Mouse (Mus musculus) left cerebral cortex, adult 11 months (tissue): ENCODE results near the gene Trim13.
"Not testable (repeated sequence)": the region's sequence is repeated elsewhere in the genome, so short reads cannot be mapped to it uniquely, and the experiment has no call there.

Source experiments
- DNase-seq: peaks from one replicate; pipeline ENCODE4 v3.0.0; 2022; ENCODE audit warnings: low spot score

The Trim13 gene

GRCm38 (mm10) chr14:61597968-61598367, at the start of gene Trim13:
Gene Trim13 (plus strand): TSS chr14:61598247.
- no peak for DNase-seq

GRCm38 (mm10) chr14:61548614-61549013, 49.4 kb upstream of the Trim13 start:
- no peak for DNase-seq

GRCm38 (mm10) chr14:61555931-61556288, 42.1 kb upstream of the Trim13 start:
- no peak for DNase-seq

- peak; percentile 96 for DNase-seq
Measured at GRCm38 (mm10) chr14:61556289-61557147, 41.5 kb upstream of the Trim13 start, which contains the start of gene Spryd7. Gene Spryd7 (minus strand): TSS chr14:61556886.

- DNase-seq: no peak
Measured at GRCm38 (mm10) chr14:61558901-61559300, 39.1 kb upstream of the Trim13 start.

- DNase-seq: no peak
Measured at GRCm38 (mm10) chr14:61559856-61560255, 38.2 kb upstream of the Trim13 start.

- DNase-seq: not testable (repeated sequence)
Measured at GRCm38 (mm10) chr14:61566211-61566610, 31.8 kb upstream of the Trim13 start.

- DNase-seq: no peak
Measured at GRCm38 (mm10) chr14:61569344-61569743, 28.7 kb upstream of the Trim13 start.

- peak; percentile 76 for DNase-seq
Measured at GRCm38 (mm10) chr14:61571366-61571765, 26.7 kb upstream of the Trim13 start.

- DNase-seq: no peak
Measured at GRCm38 (mm10) chr14:61572131-61572530, 25.9 kb upstream of the Trim13 start.

GRCm38 (mm10) chr14:61575066-61575465, 23.0 kb upstream of the Trim13 start:
- DNase-seq: no peak

- DNase-seq: no peak
Measured at GRCm38 (mm10) chr14:61575941-61576340, 22.1 kb upstream of the Trim13 start.

- no peak for DNase-seq
Measured at GRCm38 (mm10) chr14:61589288-61590065, 8.6 kb upstream of the Trim13 start.

- DNase-seq: no peak
Measured at GRCm38 (mm10) chr14:61596719-61597426, 1.2 kb upstream of the Trim13 start.

GRCm38 (mm10) chr14:61599057-61599806, 1.2 kb downstream of the Trim13 start:
- peak; percentile 81 for DNase-seq

GRCm38 (mm10) chr14:61601348-61601747, 3.3 kb downstream of the Trim13 start:
- DNase-seq: no peak

GRCm38 (mm10) chr14:61603069-61603755, 5.2 kb downstream of the Trim13 start:
- no peak for DNase-seq

- DNase-seq: no peak
Measured at GRCm38 (mm10) chr14:61604081-61604480, 6.0 kb downstream of the Trim13 start.

- DNase-seq: not testable (repeated sequence)
Measured at GRCm38 (mm10) chr14:61606088-61606487, 8.0 kb downstream of the Trim13 start.

GRCm38 (mm10) chr14:61607157-61607556, 9.1 kb downstream of the Trim13 start, which contains the start of gene Kcnrg:
Gene Kcnrg (plus strand): TSS chr14:61607457.
- DNase-seq: no peak

GRCm38 (mm10) chr14:61611766-61612165, 13.7 kb downstream of the Trim13 start:
- DNase-seq: no peak
